Mouse (Mus musculus) cortical plate, adult 2 months (tissue): ENCODE data around the gene Evc2.

ENCODE experiments used
- CTCF ChIP-seq: fragments of 200-500 bp; IDR thresholded peaks from 2 replicates; pipeline ENCODE4 v1.5.1; 2011; ENCODE audit warnings: mild to moderate bottlenecking, control low read depth, low read length; ENCODE audit not compliant: insufficient read depth; ENCODE audit errors: extremely low read depth
- POLR2A ChIP-seq: fragments of 200-500 bp; IDR thresholded peaks from 2 replicates; pipeline ENCODE4 v1.6.1; 2011; ENCODE audit warnings: mild to moderate bottlenecking, low read length, control low read depth; ENCODE audit not compliant: insufficient read depth; ENCODE audit errors: extremely low read depth

DNA sequence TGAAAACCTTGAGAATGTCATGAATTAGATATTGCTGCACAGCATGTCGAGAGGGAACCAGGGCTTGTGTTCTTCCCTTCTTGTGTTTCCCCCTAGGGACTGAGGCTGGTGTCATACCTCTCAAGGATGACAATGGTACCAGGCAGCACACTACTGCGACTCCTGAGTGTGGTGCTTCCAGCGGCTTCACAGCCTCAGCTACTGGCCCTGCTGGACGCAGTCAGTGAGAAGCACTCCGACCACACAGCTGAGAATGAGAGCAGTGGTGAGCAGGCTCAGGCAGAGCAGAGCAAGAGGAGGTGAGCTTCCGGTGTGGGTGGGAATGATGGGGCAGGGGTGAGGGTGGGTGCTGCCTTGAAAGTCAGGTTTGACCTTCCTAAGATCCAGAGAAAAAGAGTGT is 80.7 kb downstream of the Evc2 start:
- TF ChIP-seq CTCF (no peak), POLR2A (no peak)
